9 mouse cellular contexts compared by ENCODE assay signal in the genomic region with DNA sequence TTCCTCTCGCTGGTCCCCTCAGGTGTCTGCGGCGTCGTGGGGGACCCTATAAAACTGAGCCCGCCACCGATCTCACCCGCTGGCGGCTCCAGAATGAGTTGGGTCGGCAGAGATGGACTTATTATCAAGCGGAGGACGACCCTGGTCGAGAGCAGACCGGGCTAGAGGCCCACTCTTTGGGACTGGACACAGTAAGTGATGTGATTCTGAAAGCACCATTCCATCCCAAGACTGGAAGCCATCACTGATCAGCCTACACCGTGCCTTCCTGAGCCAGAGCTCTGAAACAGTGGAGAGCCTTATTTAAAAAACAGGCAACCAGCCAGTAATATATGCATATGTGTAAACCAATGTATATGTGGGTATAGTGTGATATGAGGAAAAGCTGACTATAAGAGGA. TPM values are rescaled to one million over a fixed set of nuclear protein-coding genes. Genes with fewer than 3 reads are reported as not detected.
DNase-seq lines count a peak whose midpoint lies in the region; ATAC-seq and TF ChIP-seq lines count a peak whose summit lies in the region.
"Had no signal": no experiment of that assay in that cellular context is flagged by ENCODE, and none has a peak within 500 bp of the region (broad histone marks: within the 10 kb centered on the region; RNA-seq: fewer than 3 reads in every experiment).

No protein-coding gene starts in this region.

- TF ChIP-seq POLR2A in heart, adult 2 months (IDR thresholded peaks at IDR 0.05; ENCODE audit: insufficient read depth, low read depth, low read length), result no peak

- no peak for TF ChIP-seq CTCF in heart, adult 2 months (IDR thresholded peaks at IDR 0.05)
- no peak for TF ChIP-seq CTCF in E14TG2a.4 (conservative IDR thresholded peaks at IDR 0.05; ENCODE audit: low read length)

- WGBS in heart, adult 2 months, result 4% methylated on average over 14 of the region's 14 CpGs
- under 1% methylated on average over 14 of the region's 14 CpGs for WGBS in forebrain, embryonic 13.5 days
- WGBS in liver, embryonic 16.5 days (ENCODE audit: insufficient replicate concordance), result 3% methylated on average over 14 of the region's 14 CpGs

- H3K4me2 ChIP-seq in forebrain, embryonic 13.5 days, result peak overlapping the region; percentile 82
- peak overlapping the region; percentile 91 for H3K4me2 ChIP-seq in liver, embryonic 16.5 days (ENCODE audit: low read depth, low read length)

- intact Hi-C loops in heart, adult 2 months (cut with DNase I), result loop anchor here (5.0 kb wide), 1 partner anchor 65 kb away; a partner anchor contains a TSS
- intact Hi-C loops in heart, postnatal 10 days (cut with DNase I), result loop anchor here (5.0 kb wide), 1 partner anchor 200 kb away; no protein-coding TSS in a partner anchor

- H3K9ac ChIP-seq in heart, adult 2 months (ENCODE audit: low read depth, low read length), result peak overlapping the region; percentile 75
- peak overlapping the region; percentile 82 for H3K9ac ChIP-seq in forebrain, embryonic 13.5 days
- peak overlapping the region; percentile 74 for H3K9ac ChIP-seq in liver, embryonic 16.5 days (ENCODE audit: low read depth, low read length)

- no peak for TF ChIP-seq EP300 in heart, adult 2 months (IDR thresholded peaks at IDR 0.05; ENCODE audit: insufficient read depth, low read depth, low read length)

- H3K79me2 ChIP-seq in heart, adult 2 months (replicated peaks; ENCODE audit: control insufficient read depth, insufficient read depth, low read length), result no peaks in the 10 kb centered on the region

- H3K9me3 ChIP-seq in E14TG2a.4 (ENCODE audit: low read length), result no peaks in the 10 kb centered on the region
- no peaks in the 10 kb centered on the region for H3K9me3 ChIP-seq in forebrain, embryonic 13.5 days (replicated peaks)
- H3K9me3 ChIP-seq in liver, embryonic 16.5 days (replicated peaks; ENCODE audit: control insufficient read depth, low read length), result no peaks in the 10 kb centered on the region

- H3K27ac ChIP-seq in heart, adult 2 months, result peak overlapping the region; percentile 56
- peak overlapping the region; percentile 61 for H3K27ac ChIP-seq in forebrain, embryonic 13.5 days
- peak overlapping the region; percentile 58 for H3K27ac ChIP-seq in liver, embryonic 16.5 days (ENCODE audit: low read length)

- peak; percentile 48; the same call in 1 of the 2 replicates for ATAC-seq in forebrain, embryonic 13.5 days
- ATAC-seq in liver, embryonic 16.5 days (ENCODE audit: low read depth), result no peak
- no peak for ATAC-seq in megakaryocyte progenitor cell, adult 5-6 weeks (replicated peaks; ENCODE audit: poor library complexity)

- peak overlapping the region; percentile 68 for H3K4me3 ChIP-seq in heart, adult 2 months
- H3K4me3 ChIP-seq in E14TG2a.4 (replicated peaks; ENCODE audit: low read length), result peak overlapping the region; percentile 95
- H3K4me3 ChIP-seq in forebrain, embryonic 13.5 days, result peak overlapping the region; percentile 68
- H3K4me3 ChIP-seq in liver, embryonic 16.5 days (ENCODE audit: low read depth, low read length), result peak overlapping the region; percentile 70

- no peaks in the 10 kb centered on the region for H3K27me3 ChIP-seq in heart, adult 2 months (ENCODE audit: control insufficient read depth, insufficient read depth, low read length)
- H3K27me3 ChIP-seq in E14TG2a.4 (ENCODE audit: insufficient read depth, low read length), result no peaks in the 10 kb centered on the region
- no peaks in the 10 kb centered on the region for H3K27me3 ChIP-seq in forebrain, embryonic 13.5 days
- H3K27me3 ChIP-seq in liver, embryonic 16.5 days (ENCODE audit: control insufficient read depth, insufficient read depth, low read depth, low read length), result no peaks in the 10 kb centered on the region

- no peaks in the 10 kb centered on the region for H3K36me3 ChIP-seq in heart, adult 2 months (ENCODE audit: control insufficient read depth, insufficient read depth, low read length)
- H3K36me3 ChIP-seq in E14TG2a.4 (ENCODE audit: insufficient read depth, low read length), result peaks cover 44% of the 10 kb centered on the region
- H3K36me3 ChIP-seq in forebrain, embryonic 13.5 days (ENCODE audit: poor library complexity, severe bottlenecking), result peaks cover 36% of the 10 kb centered on the region
- H3K36me3 ChIP-seq in liver, embryonic 16.5 days (ENCODE audit: control insufficient read depth, insufficient read depth), result peaks cover 3% of the 10 kb centered on the region

- H3K4me1 ChIP-seq in heart, adult 2 months (ENCODE audit: control insufficient read depth, insufficient read depth, low read length), result peaks cover 5% of the 10 kb centered on the region
- H3K4me1 ChIP-seq in E14TG2a.4 (replicated peaks; ENCODE audit: low read depth, low read length), result peaks cover 35% of the 10 kb centered on the region
- peaks cover 26% of the 10 kb centered on the region for H3K4me1 ChIP-seq in forebrain, embryonic 13.5 days
- peaks cover 13% of the 10 kb centered on the region for H3K4me1 ChIP-seq in liver, embryonic 16.5 days (ENCODE audit: control insufficient read depth, low read depth, low read length)

- DNase-seq in heart, adult 2 months, result no peak
- no peak for DNase-seq in heart, postnatal 10 days
- DNase-seq in left cerebral cortex, adult 11 months (ENCODE audit: low spot score), result no peak
- no peak for DNase-seq in thymus, postnatal 36 days

RNA-seq across cellular contexts. Expression of a gene that starts 0.4 kb away (rescaled TPM):
- 1 to 10 TPM; 6.6 to 7.5 TPM for total RNA-seq in heart, adult 2 months (2021)
- 4.7 and 6.1 TPM in 2 replicates for polyA plus RNA-seq in heart, adult 2 months (2012; rRNA removed)
- total RNA-seq in heart, postnatal 10 days (2021), result 1 to 10 TPM; 6.7 to 8.0 TPM
- polyA plus RNA-seq in forebrain, embryonic 13.5 days (2015; fragmentation: Nextera tagmentation; extraction: Ambion mirVana), result 48.4 and 51.6 TPM in 2 replicates
- polyA plus RNA-seq in liver, embryonic 16.5 days (2015; fragmentation: Nextera tagmentation; extraction: Ambion mirVana), result 78.2 and 84.6 TPM in 2 replicates
- 0.61 and 2.4 TPM in 2 replicates for total RNA-seq in megakaryocyte progenitor cell, adult 5-6 weeks (2015)
- 3.1 and 4.4 TPM in 2 replicates for total RNA-seq in megakaryocyte progenitor cell, adult 5-6 weeks (2017)

RNA-seq across cellular contexts. Expression of a gene that starts 30.2 kb away (rescaled TPM):
- not detected for total RNA-seq in heart, adult 2 months (2021)
- polyA plus RNA-seq in heart, adult 2 months (2012; rRNA removed), result 0.10 and 0.12 TPM in 2 replicates
- total RNA-seq in heart, postnatal 10 days (2021), result not detected
- polyA plus RNA-seq in forebrain, embryonic 13.5 days (2015; fragmentation: Nextera tagmentation; extraction: Ambion mirVana), result 0.22 TPM in 1 of 2 replicates, not detected in the other
- polyA plus RNA-seq in liver, embryonic 16.5 days (2015; fragmentation: Nextera tagmentation; extraction: Ambion mirVana), result not detected in 2 replicates
- not detected in 2 replicates for total RNA-seq in megakaryocyte progenitor cell, adult 5-6 weeks (2015)
- not detected in 2 replicates for total RNA-seq in megakaryocyte progenitor cell, adult 5-6 weeks (2017)

RNA-seq across cellular contexts. Expression of a gene that starts 43.6 kb away (rescaled TPM):
- total RNA-seq in heart, adult 2 months (2021), result not detected
- 0.12 TPM in 1 of 2 replicates, not detected in the other for polyA plus RNA-seq in heart, adult 2 months (2012; rRNA removed)
- total RNA-seq in heart, postnatal 10 days (2021), result under 1 TPM in 1 of 2 experiments, not detected in 1; 0.45 TPM
- not detected in 2 replicates for polyA plus RNA-seq in forebrain, embryonic 13.5 days (2015; fragmentation: Nextera tagmentation; extraction: Ambion mirVana)
- polyA plus RNA-seq in liver, embryonic 16.5 days (2015; fragmentation: Nextera tagmentation; extraction: Ambion mirVana), result 52.9 and 63.8 TPM in 2 replicates
- total RNA-seq in megakaryocyte progenitor cell, adult 5-6 weeks (2015), result not detected in 2 replicates
- not detected in 2 replicates for total RNA-seq in megakaryocyte progenitor cell, adult 5-6 weeks (2017)
- polyA plus RNA-seq: large intestine, adult 2 months had no signal
